Mouse (Mus musculus) ES-Bruce4 (cell line): ENCODE data around the gene Rbck1.

ENCODE experiments used
- CTCF ChIP-seq: IDR thresholded peaks from one replicate; pipeline ENCODE4 v1.8.1; 2011; ENCODE audit warnings: low read depth, low read length
- POLR2A ChIP-seq: IDR thresholded peaks from one replicate; pipeline ENCODE4 v1.8.1; 2011; ENCODE audit warnings: low read length; ENCODE audit not compliant: insufficient read depth

GRCm38 (mm10) chr2:152335289-152335820 is 2.9 kb upstream of the Rbck1 start:
- TF ChIP-seq CTCF (no peak), POLR2A (no peak)
